Mouse (Mus musculus) erythroblast, embryonic 14.5 days (primary cell): ENCODE measurements around the gene Ccnt2.

Experiments
- GATA1 ChIP-seq: IDR thresholded peaks from 2 replicates; pipeline ENCODE4 v1.6.1; 2012; ENCODE audit warnings: low read length, inconsistent platforms, mixed read lengths
- TAL1 ChIP-seq: IDR thresholded peaks from 3 replicates; pipeline ENCODE4 v1.6.1; 2012; ENCODE audit warnings: low read length, inconsistent platforms, mixed read lengths

DNA sequence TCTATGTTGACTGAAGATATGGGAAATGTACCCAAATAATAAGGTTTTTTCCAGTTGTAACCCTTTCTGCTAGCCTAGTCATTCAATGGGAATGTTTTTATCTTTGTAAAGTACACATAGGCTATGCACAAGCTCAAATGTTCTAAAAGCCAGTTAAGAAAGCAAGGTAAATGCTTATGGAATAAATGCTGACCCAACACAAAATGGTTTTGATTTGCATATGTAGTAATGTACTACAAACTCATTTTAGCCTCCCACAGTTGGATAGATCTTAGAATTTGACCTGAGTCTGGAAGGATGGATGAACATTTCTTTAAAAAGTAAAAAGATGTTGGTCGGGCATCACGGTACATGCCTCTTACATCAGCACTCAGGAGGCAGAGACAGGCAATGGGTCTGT, 7.2 kb upstream of the Ccnt2 start:
- TF ChIP-seq GATA1 (no peak), TAL1 (no peak)
